ENCODE assay signal across 8 mouse cellular contexts in the genomic region with DNA sequence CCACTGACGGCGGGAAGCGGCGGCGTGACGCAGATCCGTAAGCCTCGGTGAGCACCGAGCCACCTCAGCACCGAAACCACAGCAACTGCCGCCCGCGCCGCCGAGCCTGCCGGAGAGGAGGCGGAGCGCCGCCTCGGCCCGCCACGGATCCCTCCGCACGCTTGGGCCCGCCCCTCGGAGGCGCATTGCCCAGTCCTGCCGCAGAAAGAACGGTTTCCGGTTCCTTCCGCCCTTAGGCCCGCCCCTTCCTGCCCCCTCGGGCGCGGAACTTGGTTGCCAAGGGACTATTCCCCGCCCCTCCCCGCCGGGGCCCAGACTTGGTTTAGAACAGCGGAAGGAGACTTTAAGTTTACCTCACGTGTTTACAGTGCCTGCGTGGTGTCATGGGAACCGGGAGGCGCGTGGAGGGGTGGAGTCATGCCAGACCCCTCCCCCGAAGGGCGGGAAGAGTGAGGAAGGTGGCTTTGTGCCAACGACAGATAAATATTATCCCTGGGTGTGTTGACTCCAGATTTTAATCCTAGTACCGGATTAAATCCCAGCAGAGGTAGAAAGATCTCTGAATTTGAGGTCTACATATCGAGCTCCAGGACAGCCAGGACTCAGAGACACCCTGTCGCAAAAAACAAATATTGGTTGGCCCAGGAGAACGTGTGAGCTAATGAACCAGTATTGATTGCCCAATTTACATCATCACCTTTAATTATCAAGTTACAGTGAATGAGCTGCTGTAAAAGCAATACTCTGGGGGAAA. TPM values are rescaled to one million over a fixed set of nuclear protein-coding genes. Genes with fewer than 3 reads are reported as not detected.
DNase-seq lines count a peak whose midpoint lies in the region; ATAC-seq and TF ChIP-seq lines count a peak whose summit lies in the region.

A gene (minus strand): TSS at position 184 of the 754 bp plus-strand sequence.

- peak within 1 kb of the TSS; percentile 81 for H3K4me2 ChIP-seq in forebrain, embryonic 13.5 days
- H3K4me2 ChIP-seq in liver, postnatal 0 days (ENCODE audit: low read depth, low read length) = peak within 1 kb of the TSS; percentile 92
- H3K4me2 ChIP-seq in neural tube, embryonic 14.5 days (ENCODE audit: low read depth, low read length) = peak within 1 kb of the TSS; percentile 95

- H3K4me3 ChIP-seq in ES-Bruce4 (ENCODE audit: low read depth, low read length) = peak within 1 kb of the TSS; percentile 94
- peak within 1 kb of the TSS; percentile 95 for H3K4me3 ChIP-seq in forebrain, embryonic 13.5 days
- peak within 1 kb of the TSS; percentile 98 for H3K4me3 ChIP-seq in liver, postnatal 0 days (ENCODE audit: low read depth, low read length)
- peak within 1 kb of the TSS; percentile 89 for H3K4me3 ChIP-seq in neural tube, embryonic 14.5 days (ENCODE audit: low read depth, low read length)

- peaks cover 2% of the 10 kb centered on the region for H3K4me1 ChIP-seq in ES-Bruce4 (ENCODE audit: control insufficient read depth, insufficient read depth, low read length)
- H3K4me1 ChIP-seq in forebrain, embryonic 13.5 days = peaks cover 46% of the 10 kb centered on the region
- H3K4me1 ChIP-seq in liver, postnatal 0 days (ENCODE audit: insufficient read depth) = peaks cover 28% of the 10 kb centered on the region
- peaks cover 26% of the 10 kb centered on the region for H3K4me1 ChIP-seq in neural tube, embryonic 14.5 days (ENCODE audit: control insufficient read depth, insufficient read depth, low read length)

- H3K27me3 ChIP-seq in ES-Bruce4 (ENCODE audit: control insufficient read depth, insufficient read depth, low read length, poor library complexity, severe bottlenecking) = no peaks in the 10 kb centered on the region
- no peaks in the 10 kb centered on the region for H3K27me3 ChIP-seq in forebrain, embryonic 13.5 days
- H3K27me3 ChIP-seq in liver, postnatal 0 days (ENCODE audit: insufficient read depth, low read length) = no peaks in the 10 kb centered on the region
- H3K27me3 ChIP-seq in neural tube, embryonic 14.5 days (ENCODE audit: control insufficient read depth, insufficient read depth, low read length) = no peaks in the 10 kb centered on the region

- H3K9ac ChIP-seq in ES-Bruce4 (ENCODE audit: low read depth, poor library complexity, severe bottlenecking) = peak within 1 kb of the TSS; percentile 90
- H3K9ac ChIP-seq in forebrain, embryonic 13.5 days = peak within 1 kb of the TSS; percentile 94
- H3K9ac ChIP-seq in liver, postnatal 0 days (replicated peaks) = peak within 1 kb of the TSS; percentile 86
- peak within 1 kb of the TSS; percentile 87 for H3K9ac ChIP-seq in neural tube, embryonic 14.5 days (replicated peaks; ENCODE audit: low read depth, low read length)

- intact Hi-C loops in heart, postnatal 10 days (cut with DNase I) = loop anchor here (2.0 to 10.0 kb wide), 3 partner anchors 52 to 260 kb away; no protein-coding TSS in a partner anchor

- H3K27ac ChIP-seq in ES-Bruce4 (ENCODE audit: insufficient read depth, low read length) = no peak within 1 kb of the TSS
- peak within 1 kb of the TSS; percentile 93 for H3K27ac ChIP-seq in forebrain, embryonic 13.5 days
- H3K27ac ChIP-seq in liver, postnatal 0 days (ENCODE audit: low read depth) = peak within 1 kb of the TSS; percentile 94
- H3K27ac ChIP-seq in neural tube, embryonic 14.5 days (ENCODE audit: low read depth, low read length) = peak within 1 kb of the TSS; percentile 89

- peak; percentile 32 for TF ChIP-seq POLR2A in ES-Bruce4 (IDR thresholded peaks at IDR 0.05; ENCODE audit: insufficient read depth, low read length)

- DNase-seq in heart, postnatal 10 days = peak; percentile 100
- peak; percentile 93 for DNase-seq in large intestine, adult 2 months (ENCODE audit: low read depth, low spot score)
- DNase-seq in liver, postnatal 0 days = peak; percentile 100
- peak; percentile 99 for DNase-seq in testis, postnatal 10 days (ENCODE audit: low spot score)

- under 1% methylated on average over 37 of the region's 51 CpGs for WGBS in forebrain, embryonic 13.5 days
- WGBS in large intestine, adult 2 months = under 1% methylated on average over 50 of the region's 51 CpGs
- WGBS in liver, postnatal 0 days (ENCODE audit: insufficient replicate concordance) = under 1% methylated on average over 47 of the region's 51 CpGs
- under 1% methylated on average over 47 of the region's 51 CpGs for WGBS in neural tube, embryonic 14.5 days

- H3K9me3 ChIP-seq in ES-Bruce4 (replicated peaks; ENCODE audit: control insufficient read depth, insufficient read depth, low read length, poor library complexity, severe bottlenecking) = no peaks in the 10 kb centered on the region
- no peaks in the 10 kb centered on the region for H3K9me3 ChIP-seq in forebrain, embryonic 13.5 days (replicated peaks)
- H3K9me3 ChIP-seq in liver, postnatal 0 days (ENCODE audit: low read length) = no peaks in the 10 kb centered on the region
- no peaks in the 10 kb centered on the region for H3K9me3 ChIP-seq in neural tube, embryonic 14.5 days (ENCODE audit: control insufficient read depth, low read length)

- peak; percentile 70; the same call in 1 of the 2 replicates for TF ChIP-seq EP300 in ES-Bruce4 (IDR thresholded peaks at IDR 0.05; ENCODE audit: insufficient read depth, low read depth, low read length)
- TF ChIP-seq EP300 in liver, postnatal 0 days (IDR thresholded peaks at IDR 0.05; ENCODE audit: low read depth) = peak; percentile 43

- peak; percentile 90 for ATAC-seq in cerebellum, adult (ENCODE audit: insufficient number of reproducible peaks, low FRiP score, low TSS enrichment)
- peak; percentile 96 for ATAC-seq in forebrain, embryonic 13.5 days
- ATAC-seq in liver, postnatal 0 days = peak; percentile 98
- peak; percentile 96 for ATAC-seq in neural tube, embryonic 14.5 days (ENCODE audit: low read depth)

- no peak for TF ChIP-seq CTCF in ES-Bruce4 (IDR thresholded peaks at IDR 0.05; ENCODE audit: low read depth, low read length)
- TF ChIP-seq CTCF in liver, postnatal 0 days (IDR thresholded peaks at IDR 0.05; ENCODE audit: low read depth) = no peak

- H3K36me3 ChIP-seq in ES-Bruce4 (ENCODE audit: control insufficient read depth, insufficient read depth, low read length, poor library complexity, severe bottlenecking) = peaks cover 4% of the 10 kb centered on the region
- H3K36me3 ChIP-seq in forebrain, embryonic 13.5 days (ENCODE audit: poor library complexity, severe bottlenecking) = peaks cover 2% of the 10 kb centered on the region; the same call in 1 of the 2 replicates
- H3K36me3 ChIP-seq in liver, postnatal 0 days (replicated peaks; ENCODE audit: insufficient read depth, low read length) = no peaks in the 10 kb centered on the region
- H3K36me3 ChIP-seq in neural tube, embryonic 14.5 days (ENCODE audit: control insufficient read depth, insufficient read depth, low read length) = no peaks in the 10 kb centered on the region

RNA-seq across cellular contexts. Expression of the gene that starts here (rescaled TPM):
- 122 and 132 TPM in 2 replicates for polyA plus RNA-seq in ES-Bruce4 (2011; ENCODE audit: insufficient read depth, insufficient read length, low read depth, missing spikeins)
- 144 and 148 TPM in 2 replicates for polyA plus RNA-seq in forebrain, embryonic 13.5 days (2015; fragmentation: Nextera tagmentation; extraction: Ambion mirVana)
- 10 to 100 TPM; 42.7 to 57.6 TPM for total RNA-seq in heart, postnatal 10 days (2021)
- 31.0 and 33.0 TPM in 2 replicates for polyA plus RNA-seq in large intestine, adult 2 months (2012; rRNA removed)
- polyA plus RNA-seq in liver, postnatal 0 days (2015; fragmentation: Nextera tagmentation; extraction: Ambion mirVana) = 30.4 and 33.1 TPM in 2 replicates
- 133 and 135 TPM in 2 replicates for polyA plus RNA-seq in neural tube, embryonic 14.5 days (2014; fragmentation: Nextera tagmentation; extraction: Ambion mirVana)
